Mouse (Mus musculus) embryonic facial prominence, embryonic 13.5 days (tissue): ENCODE data around the gene Nptx1. TPM values are rescaled to one million over a fixed set of nuclear protein-coding genes. Genes with fewer than 3 reads are reported as not detected.

Experiments
- ATAC-seq: fragments of 200-750 bp; cut with Nextera tagmentation; 2 replicates; pipeline ENCODE4 v1.8.0; 2017; ENCODE audit warnings: low read depth; ENCODE audit not compliant: insufficient number of reproducible peaks, insufficient read depth, low FRiP score, low TSS enrichment
- H3K27ac ChIP-seq: fragments of 300-500 bp; sonication (generic); 2 replicates; pipeline ENCODE4 v1.5.1; 2015; ENCODE audit warnings: moderate library complexity, mild to moderate bottlenecking, inconsistent platforms
- H3K27me3 ChIP-seq: fragments of 300-500 bp; sonication (generic); 2 replicates; pipeline ENCODE4 v1.6.1; 2015; ENCODE audit warnings: mild to moderate bottlenecking, inconsistent platforms
- H3K36me3 ChIP-seq: fragments of 300-500 bp; sonication (generic); 2 replicates; pipeline ENCODE4 v1.6.1; 2015; ENCODE audit warnings: mild to moderate bottlenecking, inconsistent platforms
- H3K4me1 ChIP-seq: fragments of 300-500 bp; sonication (generic); 2 replicates; pipeline ENCODE4 v1.6.1; 2015; ENCODE audit warnings: inconsistent platforms
- H3K4me2 ChIP-seq: fragments of 300-500 bp; sonication (generic); 2 replicates; pipeline ENCODE4 v1.6.1; 2015; ENCODE audit warnings: moderate library complexity, mild to moderate bottlenecking, inconsistent platforms
- H3K4me3 ChIP-seq: fragments of 300-500 bp; sonication (generic); 2 replicates; pipeline ENCODE4 v1.5.1; 2015; ENCODE audit warnings: mild to moderate bottlenecking, inconsistent platforms
- H3K9ac ChIP-seq: fragments of 300-500 bp; sonication (generic); 2 replicates; pipeline ENCODE4 v1.6.1; 2015; ENCODE audit warnings: mild to moderate bottlenecking, inconsistent platforms
- H3K9me3 ChIP-seq: fragments of 300-500 bp; sonication (generic); 2 replicates; pipeline ENCODE4 v1.6.1; 2016; ENCODE audit warnings: inconsistent platforms
- WGBS: fragments of 180-500 bp; shearing (Covaris S2); methylation state at CpG from one replicate; pipeline ENCODE4 v1.1.7; 2015; ENCODE audit warnings: mixed read lengths; 5-methylcytosine and 5-hydroxymethylcytosine counted together
- polyA plus RNA-seq: library from polyadenylated mRNA; unstranded; fragments of >200 nt; fragmentation: Nextera tagmentation; extraction: Ambion mirVana; gene quantifications from 2 replicates; pipeline ENCODE4 v1.2.1, GENCODE M21; 2015

Nptx1 gene
- 0.60 and 0.66 TPM in 2 replicates for polyA plus RNA-seq

DNA sequence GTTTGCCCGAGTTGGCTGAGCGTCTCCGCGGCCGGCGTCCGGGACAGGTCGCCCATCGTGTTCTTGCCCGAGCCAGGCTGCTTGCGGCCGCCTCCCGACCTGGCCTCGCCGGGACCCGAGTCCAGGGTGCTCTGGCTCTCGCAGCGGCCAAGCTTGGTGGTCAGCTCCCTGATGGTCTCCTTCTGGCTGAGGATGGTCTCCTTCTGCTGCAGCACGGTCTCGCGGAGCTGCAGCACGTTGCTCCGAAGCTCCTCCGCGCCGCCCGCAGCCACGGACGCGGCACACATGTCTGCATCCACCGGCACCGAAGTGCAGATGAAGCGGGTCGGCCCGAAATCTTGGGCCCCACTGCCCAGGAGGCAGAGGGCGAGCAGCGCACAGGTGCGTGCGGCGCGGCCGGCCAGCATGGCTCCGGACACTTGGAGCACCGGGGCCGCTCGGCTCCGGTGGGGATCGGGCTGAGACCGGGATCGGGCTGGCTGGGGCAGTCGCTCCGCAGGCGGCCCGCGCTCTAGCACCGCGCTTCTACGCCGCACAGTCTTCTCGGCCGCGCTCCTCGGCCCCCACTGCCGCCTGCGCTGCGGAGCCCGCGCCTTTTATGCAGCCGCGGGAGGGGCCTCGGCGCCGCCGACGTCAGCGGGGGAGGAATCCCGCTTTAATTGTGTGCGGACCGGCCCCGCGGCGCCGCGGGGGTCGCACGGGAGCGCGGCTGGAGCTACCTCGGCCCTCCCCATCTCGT lies at the start of gene Nptx1:
Gene Nptx1, minus strand, starts transcription at position 571 of the 739 bp plus-strand sequence.
- ATAC-seq, result no peak
- peaks cover 98% of the 10 kb centered on the region for H3K27me3 ChIP-seq
- H3K27ac ChIP-seq, result no peak within 1 kb of the TSS
- H3K36me3 ChIP-seq, result no peaks in the 10 kb centered on the region
- WGBS, result under 1% methylated on average over 85 of the region's 90 CpGs
- H3K4me3 ChIP-seq, result peak within 1 kb of the TSS; percentile 49
- peaks cover 40% of the 10 kb centered on the region for H3K4me1 ChIP-seq
- H3K9ac ChIP-seq, result peak within 1 kb of the TSS; percentile 61
- H3K4me2 ChIP-seq, result peak within 1 kb of the TSS; percentile 94
- no peaks in the 10 kb centered on the region for H3K9me3 ChIP-seq

- no peak overlapping the region for H3K4me3 ChIP-seq
- H3K36me3 ChIP-seq, result no peaks in the 10 kb centered on the region
- peaks cover 16% of the 10 kb centered on the region for H3K4me1 ChIP-seq
- H3K9me3 ChIP-seq, result no peaks in the 10 kb centered on the region
- ATAC-seq, result no peak
- H3K9ac ChIP-seq, result no peak overlapping the region
- WGBS, result 19% methylated on average over 3 of the region's 3 CpGs
- H3K4me2 ChIP-seq, result no peak overlapping the region
- no peak overlapping the region for H3K27ac ChIP-seq
- peaks cover 32% of the 10 kb centered on the region for H3K27me3 ChIP-seq
Measured at GRCm38 (mm10) chr11:119593966-119594365, 46.4 kb upstream of the Nptx1 start.

DNA sequence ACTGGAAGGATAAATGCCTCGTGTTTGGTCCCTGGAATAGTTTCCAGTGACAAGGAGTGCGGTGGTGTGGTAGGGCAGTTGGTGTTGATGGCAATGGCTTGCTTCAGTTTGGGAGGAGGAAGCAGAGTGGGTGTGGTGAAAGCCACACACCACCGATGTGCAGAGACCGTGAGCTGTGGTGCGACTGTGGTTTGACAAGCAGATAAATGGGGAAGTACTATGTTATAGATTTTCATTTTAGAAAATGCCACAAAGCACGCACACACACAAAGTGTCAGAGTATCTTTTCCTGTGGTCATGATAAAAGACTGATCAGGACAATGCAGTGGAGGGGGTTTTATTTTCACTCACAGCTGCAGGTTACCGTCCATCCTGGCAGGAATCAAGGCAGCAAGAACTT lies 41.7 kb upstream of the Nptx1 start:
- Histone ChIP-seq H3K27ac (no peak overlapping the region), H3K9me3 (no peaks in the 10 kb centered on the region), H3K27me3 (peaks cover 20% of the 10 kb centered on the region), H3K36me3 (no peaks in the 10 kb centered on the region), H3K4me2 (no peak overlapping the region), H3K9ac (no peak overlapping the region), H3K4me1 (peaks cover 18% of the 10 kb centered on the region), H3K4me3 (no peak overlapping the region)
- WGBS, result 77% methylated on average over 7 of the region's 7 CpGs
- no peak for ATAC-seq

DNA sequence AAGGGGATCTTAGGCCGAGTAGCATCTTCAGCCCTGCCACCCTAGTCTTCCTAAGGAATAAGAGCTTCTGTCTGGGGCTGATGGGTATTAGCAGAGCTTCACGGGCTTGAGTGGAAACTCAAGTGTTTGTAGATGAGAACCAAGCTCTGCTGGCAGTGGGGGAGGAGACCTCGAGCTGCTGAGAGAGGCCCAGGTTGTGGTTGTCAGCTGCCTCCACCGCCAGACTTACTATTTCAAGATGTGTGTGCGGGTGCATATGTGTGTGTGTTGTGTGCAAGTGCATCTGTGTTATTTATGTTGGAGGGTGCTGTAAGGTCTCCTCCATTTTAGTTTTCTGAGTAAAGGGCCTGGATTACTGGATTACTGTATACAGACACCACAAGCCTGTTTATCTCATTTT lies 39.6 kb upstream of the Nptx1 start:
- Histone ChIP-seq H3K4me1 (peaks cover 10% of the 10 kb centered on the region; the same call in 1 of the 2 replicates), H3K9ac (no peak overlapping the region), H3K4me3 (no peak overlapping the region), H3K4me2 (no peak overlapping the region), H3K36me3 (no peaks in the 10 kb centered on the region), H3K27me3 (peaks cover 11% of the 10 kb centered on the region), H3K9me3 (no peaks in the 10 kb centered on the region), H3K27ac (no peak overlapping the region)
- no peak for ATAC-seq
- 45% methylated on average over 5 of the region's 5 CpGs for WGBS

- ATAC-seq, result no peak
- Histone ChIP-seq H3K27me3 (peaks cover 7% of the 10 kb centered on the region), H3K27ac (no peak overlapping the region), H3K9ac (peak overlapping the region; percentile 21; the same call in 1 of the 2 replicates), H3K4me1 (peaks cover 10% of the 10 kb centered on the region; the same call in 1 of the 2 replicates), H3K9me3 (no peaks in the 10 kb centered on the region), H3K36me3 (no peaks in the 10 kb centered on the region), H3K4me2 (no peak overlapping the region), H3K4me3 (no peak overlapping the region)
- WGBS, result 82% methylated on average over 4 of the region's 4 CpGs
Measured at GRCm38 (mm10) chr11:119586511-119586910, 39.0 kb upstream of the Nptx1 start.

DNA sequence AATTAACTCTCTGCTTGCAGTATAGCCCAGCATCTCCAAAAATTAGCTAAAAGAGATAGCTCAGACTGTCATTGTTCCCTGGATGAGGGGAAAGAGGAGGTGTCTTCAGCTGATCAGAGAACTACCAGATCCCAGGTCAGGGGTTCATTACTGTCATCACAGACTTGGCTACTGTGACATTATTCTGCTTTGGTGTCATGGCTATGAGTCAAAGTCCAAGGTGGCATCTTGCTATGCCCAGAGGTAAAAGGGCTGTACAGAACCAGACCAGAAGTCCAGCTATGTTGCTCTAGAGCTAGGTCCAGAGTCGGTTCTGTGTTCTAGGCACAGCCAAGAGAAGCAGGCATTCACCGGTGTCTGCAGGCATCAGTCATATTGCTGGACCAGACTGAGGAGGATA lies 30.2 kb upstream of the Nptx1 start:
- 90% methylated on average over 2 of the region's 2 CpGs for WGBS
- H3K4me2 ChIP-seq, result no peak overlapping the region

GRCm38 (mm10) chr11:119576855-119577254 lies 29.3 kb upstream of the Nptx1 start:
- no peak overlapping the region for H3K27ac ChIP-seq
- ATAC-seq, result no peak
- H3K4me1 ChIP-seq, result peaks cover 20% of the 10 kb centered on the region
- no peaks in the 10 kb centered on the region for H3K36me3 ChIP-seq
- H3K4me3 ChIP-seq, result no peak overlapping the region
- H3K9ac ChIP-seq, result peak overlapping the region; percentile 7; the same call in 1 of the 2 replicates
- no peaks in the 10 kb centered on the region for H3K27me3 ChIP-seq
- no peaks in the 10 kb centered on the region for H3K9me3 ChIP-seq
- WGBS, result 4% methylated on average over 4 of the region's 4 CpGs
- no peak overlapping the region for H3K4me2 ChIP-seq

More for the DNA sequence above, 30.2 kb upstream of the Nptx1 start:
- no peaks in the 10 kb centered on the region for H3K27me3 ChIP-seq
- H3K27ac ChIP-seq, result no peak overlapping the region
- ATAC-seq, result no peak
- H3K4me1 ChIP-seq, result peaks cover 15% of the 10 kb centered on the region
- H3K9ac ChIP-seq, result no peak overlapping the region
- no peak overlapping the region for H3K4me3 ChIP-seq
- H3K9me3 ChIP-seq, result no peaks in the 10 kb centered on the region
- no peaks in the 10 kb centered on the region for H3K36me3 ChIP-seq

GRCm38 (mm10) chr11:119572316-119573010 lies 24.9 kb upstream of the Nptx1 start:
- no peaks in the 10 kb centered on the region for H3K9me3 ChIP-seq
- no peak for ATAC-seq
- WGBS, result 53% methylated on average over 15 of the region's 15 CpGs

DNA sequence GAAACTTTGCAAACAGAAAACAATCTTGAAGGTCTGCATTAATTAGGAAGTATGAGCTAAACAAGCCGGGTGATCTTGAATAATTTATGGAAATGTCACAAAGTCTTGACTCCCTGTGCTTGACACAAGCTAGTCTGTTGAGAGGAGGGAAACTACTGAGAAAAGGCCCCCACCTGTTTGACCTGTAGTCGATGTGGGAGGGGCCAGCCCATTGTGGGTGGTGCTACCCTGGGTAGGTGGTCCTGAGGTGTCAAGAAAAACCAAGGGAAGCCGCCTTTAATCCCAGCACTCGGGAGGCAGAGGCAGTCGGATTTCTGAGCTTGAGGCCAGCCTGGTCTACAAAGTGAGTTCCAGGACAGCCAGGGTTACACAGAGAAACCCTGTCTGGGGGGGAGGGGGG lies 18.6 kb upstream of the Nptx1 start:
- no peak overlapping the region for H3K4me3 ChIP-seq
- no peak for ATAC-seq
- 54% methylated on average over 5 of the region's 5 CpGs for WGBS
- H3K27ac ChIP-seq, result no peak overlapping the region
- no peak overlapping the region for H3K4me2 ChIP-seq
- H3K4me1 ChIP-seq, result peaks cover 3% of the 10 kb centered on the region; the same call in 1 of the 2 replicates
- no peaks in the 10 kb centered on the region for H3K36me3 ChIP-seq
- H3K9me3 ChIP-seq, result no peaks in the 10 kb centered on the region
- H3K9ac ChIP-seq, result no peak overlapping the region
- H3K27me3 ChIP-seq, result peaks cover 27% of the 10 kb centered on the region

More at GRCm38 (mm10) chr11:119572316-119573010, 24.9 kb upstream of the Nptx1 start:
- Histone ChIP-seq H3K27ac (0 out of 2 replicates have a peak overlapping the region, but pooled peaks have one; percentile 11), H3K36me3 (no peaks in the 10 kb centered on the region), H3K4me2 (no peak overlapping the region), H3K27me3 (0 out of 2 replicates have a peak, but pooled peaks cover 3% of the 10 kb centered on the region), H3K4me1 (peaks cover 18% of the 10 kb centered on the region), H3K9ac (0 out of 2 replicates have a peak overlapping the region, but pooled peaks have one; percentile 46), H3K4me3 (no peak overlapping the region)

DNA sequence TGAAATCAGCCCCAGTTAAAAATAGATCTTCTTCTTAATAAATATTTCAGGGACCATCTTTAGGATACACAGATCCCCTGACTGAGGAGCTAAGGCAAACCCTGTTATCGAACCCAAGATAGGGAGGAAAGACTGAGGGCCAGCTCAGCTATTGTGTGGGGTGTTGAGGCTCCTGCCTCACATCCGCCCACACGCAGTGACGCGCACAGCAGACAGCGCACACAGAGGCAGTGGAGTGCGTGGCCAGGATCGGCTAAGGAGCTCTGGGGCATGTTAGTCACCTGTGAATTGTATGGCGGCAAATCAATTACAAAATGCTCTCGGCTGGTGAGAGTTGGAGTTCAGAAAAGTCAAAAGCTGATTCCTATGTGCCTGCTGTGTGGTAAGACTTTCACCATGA lies 18.1 kb upstream of the Nptx1 start:
- Histone ChIP-seq H3K9me3 (no peaks in the 10 kb centered on the region), H3K9ac (no peak overlapping the region), H3K4me2 (no peak overlapping the region), H3K27me3 (peaks cover 30% of the 10 kb centered on the region), H3K4me1 (peaks cover 3% of the 10 kb centered on the region; the same call in 1 of the 2 replicates), H3K36me3 (no peaks in the 10 kb centered on the region), H3K4me3 (no peak overlapping the region), H3K27ac (no peak overlapping the region)
- no peak for ATAC-seq
- 33% methylated on average over 10 of the region's 10 CpGs for WGBS

GRCm38 (mm10) chr11:119565021-119565420 lies 17.5 kb upstream of the Nptx1 start:
- peaks cover 3% of the 10 kb centered on the region; the same call in 1 of the 2 replicates for H3K4me1 ChIP-seq
- no peak overlapping the region for H3K27ac ChIP-seq
- WGBS, result 68% methylated on average over 7 of the region's 7 CpGs
- H3K27me3 ChIP-seq, result peaks cover 30% of the 10 kb centered on the region
- no peak overlapping the region for H3K4me2 ChIP-seq
- no peak overlapping the region for H3K9ac ChIP-seq
- no peaks in the 10 kb centered on the region for H3K9me3 ChIP-seq
- H3K36me3 ChIP-seq, result no peaks in the 10 kb centered on the region
- H3K4me3 ChIP-seq, result no peak overlapping the region
- no peak for ATAC-seq
